Mouse (Mus musculus) liver, embryonic 14.5 days (tissue): ENCODE results near the gene Iqschfp.

Source experiments
- CTCF ChIP-seq: IDR thresholded peaks from 2 replicates; pipeline ENCODE4 v1.5.1; 2016; ENCODE audit warnings: antibody characterized with exemption, low read depth, control low read depth
- EP300 ChIP-seq: IDR thresholded peaks from 2 replicates; pipeline ENCODE4 v1.6.1; 2016; ENCODE audit warnings: antibody characterized with exemption, low read depth

DNA sequence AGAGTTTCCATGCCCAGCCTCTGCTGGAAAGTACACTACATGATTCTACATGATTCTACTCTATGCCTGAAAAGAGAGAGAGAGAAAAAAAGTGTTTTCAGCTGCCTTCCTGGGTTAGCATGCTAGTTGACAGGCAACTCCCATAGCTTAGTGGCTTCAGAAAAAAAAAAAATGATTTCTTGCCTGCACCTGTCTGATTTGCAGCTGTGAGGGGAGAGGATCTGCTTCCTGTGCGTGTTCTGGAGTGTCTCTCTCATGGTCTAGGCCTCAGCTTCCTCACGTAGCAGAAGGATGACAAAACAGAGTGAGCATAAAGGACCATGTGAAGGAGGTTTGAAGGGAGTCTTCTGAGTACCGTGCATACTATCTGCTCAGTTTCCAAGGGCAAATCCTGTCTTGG is 39.9 kb downstream of the Iqschfp start:
- TF ChIP-seq EP300 (no peak), CTCF (no peak)
